Mouse (Mus musculus) lung, postnatal 4 days (tissue): ENCODE measurements around the gene Brinp2.

Source experiments
- DNase-seq, 2 experiments: peaks; one replicate each; pipeline ENCODE4 v3.0.0; 2021

The Brinp2 gene

DNA sequence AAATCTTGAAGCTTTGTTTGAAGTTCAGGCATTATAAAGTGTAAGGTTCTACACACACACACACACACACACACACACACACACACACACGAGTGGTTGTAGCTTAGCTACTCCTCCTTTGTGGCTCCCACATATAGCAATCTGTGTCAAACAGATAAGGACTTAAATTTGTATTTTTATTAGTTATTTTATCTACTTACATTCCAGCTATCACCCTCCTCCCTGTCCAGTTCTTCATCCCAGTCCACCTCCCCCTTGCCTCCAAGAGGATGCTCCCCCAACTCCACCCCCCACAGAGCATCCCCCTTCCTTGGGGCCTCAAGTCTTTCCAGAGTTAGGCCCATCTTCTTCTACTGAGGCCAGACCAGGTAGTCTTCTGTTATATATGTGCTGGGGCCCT lies 137.4 kb downstream of the Brinp2 start:
- no peak for DNase-seq

DNA sequence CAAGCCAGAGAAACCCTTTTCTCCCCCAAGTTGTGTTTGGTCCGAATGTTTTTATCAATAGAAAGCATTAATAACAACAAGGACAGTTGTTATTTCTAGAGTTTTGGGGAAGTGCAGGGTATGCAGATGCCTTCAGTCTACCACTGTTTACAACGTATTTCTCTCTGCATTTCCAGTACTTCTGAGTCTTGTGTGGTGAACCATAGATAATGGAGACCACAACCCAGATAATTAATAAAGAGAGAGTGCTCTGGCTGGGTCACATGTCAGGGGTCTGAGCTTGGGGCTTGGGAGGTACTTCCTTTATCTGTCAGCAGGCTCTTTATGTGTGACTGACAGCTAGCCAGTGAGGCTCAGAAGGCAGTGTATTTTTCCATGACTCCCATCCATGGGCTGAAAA lies 137.8 kb downstream of the Brinp2 start:
- no peak for DNase-seq

DNA sequence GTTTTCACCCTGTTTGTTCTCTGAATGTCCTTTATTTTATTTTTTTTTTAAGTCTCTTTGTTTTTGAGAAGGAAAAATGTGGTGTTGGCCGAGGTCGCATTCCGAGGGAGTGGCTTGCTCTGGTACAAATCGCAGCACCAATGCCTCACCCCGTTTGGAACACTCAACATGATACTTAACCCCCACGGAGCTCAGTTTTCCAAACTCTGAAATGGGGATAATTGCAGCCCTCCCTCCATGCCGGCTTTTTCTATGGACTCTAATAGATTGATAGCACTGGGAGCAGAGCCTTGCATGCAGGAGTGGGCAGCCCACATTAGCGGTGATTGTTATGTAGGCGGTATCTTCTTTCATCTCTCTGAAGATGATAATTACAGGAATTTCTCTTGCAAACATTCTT lies 140.5 kb downstream of the Brinp2 start:
- DNase-seq: no peak

DNA sequence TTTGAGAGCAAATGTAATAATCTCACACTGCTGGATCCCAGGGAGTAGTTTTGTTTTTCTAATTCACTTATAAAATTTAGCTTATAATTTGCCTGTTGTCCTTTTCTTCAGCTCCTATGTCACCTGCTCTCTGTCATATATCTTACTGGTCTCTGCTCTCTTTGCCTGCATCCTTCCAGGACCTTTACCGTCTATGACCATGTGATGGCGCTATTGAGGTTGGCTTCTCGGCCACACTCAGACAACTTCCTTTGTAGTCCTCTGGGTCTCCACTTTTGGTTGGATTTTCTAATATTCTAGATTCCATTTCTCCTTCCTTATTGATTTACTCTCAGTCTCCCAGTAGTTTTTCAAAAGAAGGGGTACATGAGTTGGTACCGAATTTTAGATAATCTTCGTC lies 141.4 kb downstream of the Brinp2 start:
- no peak for DNase-seq

DNA sequence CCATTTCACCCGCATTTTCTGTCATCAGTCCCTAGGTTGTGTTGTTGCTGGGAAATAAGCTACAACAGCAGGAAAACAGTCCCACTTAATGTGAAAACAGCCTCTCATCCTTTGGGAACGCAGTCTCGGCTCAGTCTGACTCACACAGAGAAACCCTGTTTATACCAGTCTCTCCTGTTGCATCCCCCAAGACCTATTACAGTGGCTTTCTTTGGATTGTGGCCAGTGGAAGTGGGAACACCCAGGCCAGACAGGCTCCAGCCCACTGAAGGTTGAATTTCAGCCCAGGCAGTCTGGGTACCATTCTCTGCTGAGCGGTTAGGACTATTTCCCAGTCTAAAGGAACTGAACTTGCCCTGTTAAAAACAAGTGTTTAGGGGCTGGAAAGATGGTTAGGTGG lies 142.4 kb downstream of the Brinp2 start:
- DNase-seq: no peak

DNA sequence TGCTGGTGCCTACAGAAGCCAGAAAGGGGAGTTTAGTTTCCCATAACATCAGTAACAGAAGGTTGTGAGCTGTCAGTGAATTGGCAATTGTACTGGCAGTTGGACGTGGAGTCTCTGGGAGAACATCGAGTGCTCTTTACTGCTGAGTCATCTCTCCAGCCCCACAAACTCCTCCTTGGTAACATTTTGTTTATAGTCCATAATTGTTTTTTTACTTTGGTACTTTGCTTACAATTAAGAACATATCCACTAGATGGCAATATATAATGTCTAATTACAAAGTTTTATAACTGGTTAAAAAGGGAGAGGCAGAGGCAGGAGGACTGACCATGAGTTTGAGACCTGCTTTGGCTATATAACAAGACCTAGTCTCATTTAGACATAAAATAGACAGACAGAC lies 148.5 kb downstream of the Brinp2 start:
- DNase-seq: no peak

DNA sequence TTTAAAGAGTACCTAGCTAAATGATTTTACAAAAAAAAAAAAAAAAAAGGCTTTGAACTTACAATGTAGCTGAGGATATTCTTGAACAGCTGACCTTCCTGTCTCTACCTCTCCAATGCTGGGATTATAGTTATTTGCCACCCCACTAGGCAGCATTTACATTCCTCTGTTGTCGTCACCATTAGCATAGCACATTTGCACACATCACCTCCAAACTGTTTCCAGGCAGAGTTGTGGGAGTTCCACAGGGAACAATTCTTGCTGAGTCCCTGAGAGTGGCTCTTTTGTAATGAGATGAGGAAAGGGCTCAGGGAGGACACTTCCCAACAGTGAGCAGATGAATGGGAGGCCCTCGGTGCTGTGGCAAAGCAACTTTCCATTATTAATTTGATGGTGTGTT lies 153.2 kb downstream of the Brinp2 start:
- DNase-seq: no peak
